Mouse (Mus musculus) lung, embryonic 14.5 days (tissue): ENCODE results near the gene Tm4sf19. TPM values are rescaled to one million over a fixed set of nuclear protein-coding genes. Genes with fewer than 3 reads are reported as not detected.

Experiments used
- ATAC-seq: fragments of 200-750 bp; cut with Nextera tagmentation; 2 replicates; pipeline ENCODE4 v1.8.0; 2017; ENCODE audit warnings: mild to moderate bottlenecking, moderate TSS enrichment, moderate library complexity; ENCODE audit not compliant: insufficient read depth
- DNase-seq: peaks from one replicate; pipeline ENCODE4 v3.0.0-alpha.2; 2015
- H3K27ac ChIP-seq: fragments of 300-500 bp; sonication (generic); 2 replicates; pipeline ENCODE4 v1.5.1; 2014; ENCODE audit warnings: low read depth, mild to moderate bottlenecking, moderate library complexity
- H3K27me3 ChIP-seq: fragments of 300-500 bp; sonication (generic); 2 replicates; pipeline ENCODE4 v1.6.1; 2014; ENCODE audit warnings: low read length, control low read depth; ENCODE audit not compliant: insufficient read depth
- H3K36me3 ChIP-seq: fragments of 300-500 bp; sonication (generic); 2 replicates; pipeline ENCODE4 v1.6.1; 2014; ENCODE audit warnings: control low read depth; ENCODE audit not compliant: insufficient read depth
- H3K4me1 ChIP-seq: fragments of 300-500 bp; sonication (generic); 2 replicates; pipeline ENCODE4 v1.6.1; 2014; ENCODE audit warnings: antibody characterized with exemption, control low read depth; ENCODE audit not compliant: insufficient read depth
- H3K4me2 ChIP-seq: fragments of 300-500 bp; sonication (generic); 2 replicates; pipeline ENCODE4 v1.6.1; 2014; ENCODE audit warnings: mild to moderate bottlenecking
- H3K4me3 ChIP-seq: fragments of 300-500 bp; sonication (generic); 2 replicates; pipeline ENCODE4 v1.5.1; 2014; ENCODE audit warnings: low read depth, low read length
- H3K9ac ChIP-seq: fragments of 300-500 bp; sonication (generic); 2 replicates; pipeline ENCODE4 v1.6.1; 2014
- H3K9me3 ChIP-seq: fragments of 300-500 bp; sonication (generic); 2 replicates; pipeline ENCODE4 v1.6.1; 2016; ENCODE audit warnings: low read depth, low read length, control low read depth
- CTCF ChIP-seq: IDR thresholded peaks from 2 replicates; pipeline ENCODE4 v1.5.1; 2016; ENCODE audit warnings: antibody characterized with exemption, low read depth
- WGBS: fragments of 180-500 bp; shearing (Covaris S2); extraction: QIAGEN DNeasy Blood & Tissue Kit; methylation state at CpG from one replicate; pipeline ENCODE4 v1.1.7; 2014; 5-methylcytosine and 5-hydroxymethylcytosine counted together
- polyA plus RNA-seq: library from polyadenylated mRNA; unstranded; fragments of >200 nt; fragmentation: Nextera tagmentation; extraction: Ambion mirVana; gene quantifications from 2 replicates; pipeline ENCODE4 v1.2.1, GENCODE M21; 2014

The Tm4sf19 gene
- polyA plus RNA-seq, 1 experiment from 2014 or later: not detected

GRCm38 (mm10) chr16:32454646-32455045 lies 54.3 kb downstream of the Tm4sf19 start:
- no peak overlapping the region for H3K4me2 ChIP-seq
- no peak overlapping the region for H3K27ac ChIP-seq
- no peak for DNase-seq
- H3K4me1 ChIP-seq: 0 out of 2 replicates have a peak, but pooled peaks cover 1% of the 10 kb centered on the region
- WGBS: 90% methylated on average over 5 of the region's 5 CpGs
- no peaks in the 10 kb centered on the region for H3K27me3 ChIP-seq
- H3K4me3 ChIP-seq: no peak overlapping the region
- TF ChIP-seq CTCF: no peak
- H3K36me3 ChIP-seq: peaks cover 23% of the 10 kb centered on the region; the same call in 1 of the 2 replicates
- no peak overlapping the region for H3K9ac ChIP-seq
- H3K9me3 ChIP-seq: no peaks in the 10 kb centered on the region
- ATAC-seq: no peak

- no peaks in the 10 kb centered on the region for H3K4me1 ChIP-seq
- no peak overlapping the region for H3K27ac ChIP-seq
- no peak for TF ChIP-seq CTCF
- ATAC-seq: no peak
- H3K9ac ChIP-seq: no peak overlapping the region
- no peak overlapping the region for H3K4me3 ChIP-seq
- H3K4me2 ChIP-seq: no peak overlapping the region
- H3K36me3 ChIP-seq: peaks cover 23% of the 10 kb centered on the region; the same call in 1 of the 2 replicates
- H3K27me3 ChIP-seq: no peaks in the 10 kb centered on the region
- no peak for DNase-seq
- H3K9me3 ChIP-seq: no peaks in the 10 kb centered on the region
These were observed 55.8 kb downstream of the Tm4sf19 start for GRCm38 (mm10) chr16:32456086-32456485.

GRCm38 (mm10) chr16:32456761-32457160 lies 56.5 kb downstream of the Tm4sf19 start:
- TF ChIP-seq CTCF: no peak
- Histone ChIP-seq H3K4me1 (no peaks in the 10 kb centered on the region), H3K36me3 (peaks cover 23% of the 10 kb centered on the region; the same call in 1 of the 2 replicates), H3K27me3 (no peaks in the 10 kb centered on the region), H3K27ac (no peak overlapping the region), H3K4me3 (no peak overlapping the region), H3K9ac (no peak overlapping the region), H3K9me3 (no peaks in the 10 kb centered on the region), H3K4me2 (no peak overlapping the region)
- no peak for DNase-seq
- no peak for ATAC-seq
- WGBS: 84% methylated on average over 1 of the region's 1 CpGs

Other genes with a start within 250 kb of the Tm4sf19 start
- 37.6 and 42.6 TPM in 2 replicates for gene Nrros, start 234.9 kb upstream of the Tm4sf19 start, polyA plus RNA-seq
- not detected in 2 replicates for gene Bex6, start 220.7 kb upstream of the Tm4sf19 start, polyA plus RNA-seq
- gene Fbxo45, start 153.3 kb upstream of the Tm4sf19 start, polyA plus RNA-seq: 19.9 and 23.9 TPM in 2 replicates
- gene Wdr53, start 153.3 kb upstream of the Tm4sf19 start, polyA plus RNA-seq: 17.3 and 20.4 TPM in 2 replicates
- not detected in 2 replicates for gene Smco1, start 129.0 kb upstream of the Tm4sf19 start, polyA plus RNA-seq
- 32.3 and 36.1 TPM in 2 replicates for gene Rnf168, start 123.0 kb upstream of the Tm4sf19 start, polyA plus RNA-seq
- 20.8 and 23.2 TPM in 2 replicates for gene Ubxn7, start 68.2 kb upstream of the Tm4sf19 start, polyA plus RNA-seq
- gene Tctex1d2, start 19.2 kb downstream of the Tm4sf19 start, polyA plus RNA-seq: 27.7 and 28.1 TPM in 2 replicates
- 39.5 and 40.4 TPM in 2 replicates for gene Pcyt1a, start 30.4 kb downstream of the Tm4sf19 start, polyA plus RNA-seq
- 0.24 and 0.60 TPM in 2 replicates for gene Slc51a, start 87.4 kb downstream of the Tm4sf19 start, polyA plus RNA-seq
- gene Zdhhc19, start 95.8 kb downstream of the Tm4sf19 start, polyA plus RNA-seq: not detected in 2 replicates
- 64.5 and 71.2 TPM in 2 replicates for gene Tfrc, start 208.4 kb downstream of the Tm4sf19 start, polyA plus RNA-seq
- 20.0 and 21.6 TPM in 2 replicates for gene Tnk2, start 243.4 kb downstream of the Tm4sf19 start, polyA plus RNA-seq